Mouse (Mus musculus) heart, embryonic 16.5 days (tissue): Measurements from ENCODE around the gene Krt17. TPM values are rescaled to one million over a fixed set of nuclear protein-coding genes. Genes with fewer than 3 reads are reported as not detected.
"Not testable (repeated sequence)": the region's sequence is repeated elsewhere in the genome, so short reads cannot be mapped to it uniquely, and the experiment has no call there.

Source experiments
- ATAC-seq: fragments of 200-750 bp; cut with Nextera tagmentation; replicated peaks from 2 replicates; pipeline ENCODE4 v1.8.0; 2017; ENCODE audit warnings: moderate number of reproducible peaks; ENCODE audit not compliant: insufficient read depth, low FRiP score; ENCODE audit errors: extremely low read depth
- H3K27ac ChIP-seq: fragments of 300-500 bp; sonication (generic); 2 replicates; pipeline ENCODE4 v1.5.1; 2014; ENCODE audit warnings: mild to moderate bottlenecking, low read length, control low read depth, moderate library complexity
- H3K27me3 ChIP-seq: fragments of 300-500 bp; sonication (generic); 2 replicates; pipeline ENCODE4 v1.6.1; 2014; ENCODE audit warnings: low read length, mixed read lengths; ENCODE audit not compliant: control insufficient read depth, insufficient read depth
- H3K36me3 ChIP-seq: fragments of 300-500 bp; sonication (generic); 2 replicates; pipeline ENCODE4 v1.6.1; 2014; ENCODE audit not compliant: control insufficient read depth, insufficient read depth
- H3K4me1 ChIP-seq: fragments of 300-500 bp; sonication (generic); 2 replicates; pipeline ENCODE4 v1.6.1; 2014; ENCODE audit warnings: low read length, mixed read lengths; ENCODE audit not compliant: control insufficient read depth, insufficient read depth
- H3K4me2 ChIP-seq: fragments of 300-500 bp; sonication (generic); 2 replicates; pipeline ENCODE4 v1.6.1; 2014; ENCODE audit warnings: low read depth, mild to moderate bottlenecking, control low read depth, low read length
- H3K4me3 ChIP-seq: fragments of 300-500 bp; sonication (generic); 2 replicates; pipeline ENCODE4 v1.5.1; 2014; ENCODE audit warnings: mild to moderate bottlenecking, control low read depth, low read length
- H3K9ac ChIP-seq: fragments of 300-500 bp; sonication (generic); 2 replicates; pipeline ENCODE4 v1.6.1; 2014; ENCODE audit warnings: low read length, control low read depth
- H3K9me3 ChIP-seq: fragments of 300-500 bp; sonication (generic); replicated peaks from 2 replicates; pipeline ENCODE4 v1.6.1; 2016; ENCODE audit warnings: low read length; ENCODE audit not compliant: control insufficient read depth
- WGBS: fragments of 180-500 bp; shearing (Covaris S2); extraction: QIAGEN DNeasy Blood & Tissue Kit; methylation state at CpG from one replicate; pipeline ENCODE4 v1.1.7; 2014; 5-methylcytosine and 5-hydroxymethylcytosine counted together
- polyA plus RNA-seq: library from polyadenylated mRNA; unstranded; fragments of >200 nt; fragmentation: Nextera tagmentation; extraction: Ambion mirVana; gene quantifications from 2 replicates; pipeline ENCODE4 v1.2.1, GENCODE M21; 2015

Krt17 gene
- 26.6 and 58.5 TPM in 2 replicates for polyA plus RNA-seq

- H3K36me3 ChIP-seq = no peaks in the 10 kb centered on the region
- 0 out of 2 replicates have a peak, but pooled peaks have one; percentile 28 for ATAC-seq
- H3K4me2 ChIP-seq = peak within 1 kb of the TSS; percentile 21; the same call in 1 of the 2 replicates
- H3K4me1 ChIP-seq = no peaks in the 10 kb centered on the region
- WGBS = 68% methylated on average over 21 of the region's 21 CpGs
- H3K9me3 ChIP-seq = no peaks in the 10 kb centered on the region
- peaks cover 12% of the 10 kb centered on the region for H3K27me3 ChIP-seq
- H3K27ac ChIP-seq = no peak within 1 kb of the TSS
- no peak within 1 kb of the TSS for H3K9ac ChIP-seq
- H3K4me3 ChIP-seq = no peak within 1 kb of the TSS
Observed at GRCm38 (mm10) chr11:100260514-100261234, at the start of gene Krt17. Gene Krt17 (minus strand): TSS chr11:100261029.

- not testable (repeated sequence) for H3K4me1 ChIP-seq, H3K9me3 ChIP-seq, H3K27ac ChIP-seq, H3K4me3 ChIP-seq, H3K9ac ChIP-seq, ATAC-seq, H3K27me3 ChIP-seq, H3K4me2 ChIP-seq, H3K36me3 ChIP-seq
- WGBS = 86% methylated on average over 6 of the region's 6 CpGs
Observed at GRCm38 (mm10) chr11:100308672-100309071, 47.8 kb upstream of the Krt17 start.

GRCm38 (mm10) chr11:100307900-100308299 is 47.1 kb upstream of the Krt17 start:
- Histone ChIP-seq H3K9me3 (no peaks in the 10 kb centered on the region), H3K4me1 (peaks cover 6% of the 10 kb centered on the region), H3K36me3 (no peaks in the 10 kb centered on the region), H3K9ac (no peak overlapping the region), H3K27ac (no peak overlapping the region), H3K4me2 (no peak overlapping the region), H3K4me3 (no peak overlapping the region), H3K27me3 (no peaks in the 10 kb centered on the region)
- ATAC-seq = no peak
- 80% methylated on average over 5 of the region's 5 CpGs for WGBS

GRCm38 (mm10) chr11:100301292-100301691 is 40.5 kb upstream of the Krt17 start:
- Histone ChIP-seq H3K27me3 (0 out of 2 replicates have a peak, but pooled peaks cover 2% of the 10 kb centered on the region), H3K4me2 (no peak overlapping the region), H3K27ac (no peak overlapping the region), H3K4me1 (peaks cover 3% of the 10 kb centered on the region; the same call in 1 of the 2 replicates), H3K4me3 (no peak overlapping the region), H3K9ac (no peak overlapping the region), H3K9me3 (no peaks in the 10 kb centered on the region), H3K36me3 (no peaks in the 10 kb centered on the region)
- 66% methylated on average over 5 of the region's 5 CpGs for WGBS
- no peak for ATAC-seq

- Histone ChIP-seq H3K36me3 (no peaks in the 10 kb centered on the region), H3K4me2 (0 out of 2 replicates have a peak overlapping the region, but pooled peaks have one; percentile 20), H3K4me3 (no peak overlapping the region), H3K27ac (no peak overlapping the region), H3K27me3 (peaks cover 4% of the 10 kb centered on the region; the same call in 1 of the 2 replicates), H3K9me3 (no peaks in the 10 kb centered on the region), H3K4me1 (peaks cover 3% of the 10 kb centered on the region; the same call in 1 of the 2 replicates), H3K9ac (no peak overlapping the region)
- 8% methylated on average over 5 of the region's 5 CpGs for WGBS
- no peak for ATAC-seq
Observed at GRCm38 (mm10) chr11:100300293-100300692, 39.5 kb upstream of the Krt17 start.

- H3K36me3 ChIP-seq = no peaks in the 10 kb centered on the region
- H3K4me1 ChIP-seq = peaks cover 3% of the 10 kb centered on the region; the same call in 1 of the 2 replicates
- H3K4me3 ChIP-seq = peak overlapping the region; percentile 16
- WGBS = 15% methylated on average over 18 of the region's 18 CpGs
- H3K4me2 ChIP-seq = peak overlapping the region; percentile 57
- no peaks in the 10 kb centered on the region for H3K9me3 ChIP-seq
- no peak overlapping the region for H3K9ac ChIP-seq
- no peak overlapping the region for H3K27ac ChIP-seq
- H3K27me3 ChIP-seq = peaks cover 4% of the 10 kb centered on the region; the same call in 1 of the 2 replicates
- ATAC-seq = no peak
Observed at GRCm38 (mm10) chr11:100298274-100299036, 37.6 kb upstream of the Krt17 start.

- no peak for ATAC-seq
- no peaks in the 10 kb centered on the region for H3K9me3 ChIP-seq
- no peaks in the 10 kb centered on the region for H3K36me3 ChIP-seq
- H3K9ac ChIP-seq = no peak overlapping the region
- no peak overlapping the region; the same call in 1 of the 2 replicates for H3K4me3 ChIP-seq
- peak overlapping the region; percentile 57 for H3K4me2 ChIP-seq
- WGBS = 25% methylated on average over 5 of the region's 5 CpGs
- H3K27me3 ChIP-seq = peaks cover 4% of the 10 kb centered on the region; the same call in 1 of the 2 replicates
- H3K27ac ChIP-seq = no peak overlapping the region
- peaks cover 3% of the 10 kb centered on the region; the same call in 1 of the 2 replicates for H3K4me1 ChIP-seq
Observed at GRCm38 (mm10) chr11:100297801-100298200, 37.0 kb upstream of the Krt17 start.

GRCm38 (mm10) chr11:100295308-100295707 is 34.5 kb upstream of the Krt17 start:
- 0 out of 2 replicates have a peak, but pooled peaks have one; percentile 34 for ATAC-seq
- no peak overlapping the region for H3K9ac ChIP-seq
- 7% methylated on average over 10 of the region's 10 CpGs for WGBS
- no peaks in the 10 kb centered on the region for H3K36me3 ChIP-seq
- no peaks in the 10 kb centered on the region for H3K9me3 ChIP-seq
- H3K4me2 ChIP-seq = no peak overlapping the region
- no peak overlapping the region for H3K4me3 ChIP-seq
- peaks cover 4% of the 10 kb centered on the region; the same call in 1 of the 2 replicates for H3K27me3 ChIP-seq
- peaks cover 3% of the 10 kb centered on the region; the same call in 1 of the 2 replicates for H3K4me1 ChIP-seq
- no peak overlapping the region for H3K27ac ChIP-seq
